ENCODE assay signal across 29 mouse cellular contexts in the genomic region with DNA sequence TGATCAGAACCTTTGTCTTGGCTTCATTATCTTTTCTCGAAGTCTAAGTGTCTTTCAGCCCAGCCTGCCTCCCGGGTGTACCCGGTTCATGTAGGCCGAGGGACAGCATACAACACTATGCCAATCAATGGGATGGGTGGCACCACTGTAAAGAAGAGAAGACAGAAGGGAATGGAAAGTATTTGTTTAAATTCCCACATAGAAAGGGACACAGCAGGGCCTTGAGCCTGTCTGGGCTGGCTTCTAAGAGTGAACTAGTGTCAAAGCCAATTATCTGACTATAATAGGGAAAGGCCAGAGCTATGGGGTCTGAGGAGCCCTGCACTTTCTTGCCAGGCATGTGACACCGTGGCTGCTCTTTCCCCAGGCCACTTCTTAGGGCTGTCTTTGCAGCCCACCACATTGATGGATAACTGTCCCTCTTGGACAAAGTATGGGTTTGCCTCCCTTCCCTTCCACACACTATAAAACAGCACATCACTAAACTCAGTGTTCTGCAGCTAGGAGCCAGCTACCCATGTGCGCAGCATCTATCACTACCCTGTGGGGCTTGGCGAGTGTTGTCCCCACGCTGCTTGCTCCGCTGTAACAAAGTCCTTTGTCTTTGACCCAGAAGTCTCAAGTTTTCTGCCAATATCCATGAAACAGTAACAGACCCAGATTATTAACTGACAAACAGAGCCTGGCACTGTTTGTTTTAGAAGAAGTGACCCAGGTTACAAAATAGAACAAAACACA. TPM values are rescaled to one million over a fixed set of nuclear protein-coding genes. Genes with fewer than 3 reads are reported as not detected.
A peak's percentile ranks its signal among the peaks of the same experiment; 100 is the strongest.
DNase-seq lines count a peak whose midpoint lies in the region; ATAC-seq and TF ChIP-seq lines count a peak whose summit lies in the region.
"Had no signal": no experiment of that assay in that cellular context is flagged by ENCODE, and none has a peak within 500 bp of the region (broad histone marks: within the 10 kb centered on the region; RNA-seq: fewer than 3 reads in every experiment).

No protein-coding gene starts in this region.

- peaks cover 41% of the 10 kb centered on the region for H3K4me1 ChIP-seq in liver, adult 2 months (ENCODE audit: control insufficient read depth, insufficient read depth, low read length)
- 0 out of 2 replicates have a peak, but pooled peaks cover under 1% of the 10 kb centered on the region for H3K4me1 ChIP-seq in liver, embryonic 12.5 days
- H3K4me1 ChIP-seq: embryonic facial prominence, embryonic 13.5 days; forebrain, embryonic 15.5 days; heart, embryonic 10.5 days; heart, embryonic 15.5 days; midbrain, embryonic 15.5 days had no signal

- no peaks in the 10 kb centered on the region for H3K36me3 ChIP-seq in liver, adult 2 months (ENCODE audit: control insufficient read depth, insufficient read depth, low read length)
- H3K36me3 ChIP-seq in liver, embryonic 12.5 days, result no peaks in the 10 kb centered on the region
- H3K36me3 ChIP-seq: embryonic facial prominence, embryonic 13.5 days; forebrain, embryonic 10.5 days; forebrain, embryonic 15.5 days; G1E; heart, embryonic 10.5 days; heart, embryonic 15.5 days; hindbrain, embryonic 13.5 days; limb, embryonic 13.5 days; midbrain, embryonic 15.5 days had no signal

- 41% methylated on average over 9 of the region's 9 CpGs for WGBS in liver, adult 2 months
- 80% methylated on average over 9 of the region's 9 CpGs for WGBS in liver, embryonic 12.5 days (ENCODE audit: insufficient replicate concordance)

- peak overlapping the region; percentile 94 for H3K27ac ChIP-seq in liver, adult 2 months (replicated peaks; ENCODE audit: insufficient read depth, low read depth, low read length)
- no peak overlapping the region for H3K27ac ChIP-seq in liver, embryonic 12.5 days
- H3K27ac ChIP-seq: embryonic facial prominence, embryonic 13.5 days; forebrain, embryonic 10.5 days; forebrain, embryonic 15.5 days; heart, embryonic 10.5 days; heart, embryonic 15.5 days; hindbrain, embryonic 13.5 days; layer of hippocampus, adult 2 months; limb, embryonic 13.5 days; liver, embryonic 14.5 days; midbrain, embryonic 15.5 days had no signal

- DNase-seq in heart, adult 11 months, result peak; percentile 78
- DNase-seq in heart, postnatal 25 days (ENCODE audit: low spot score), result no peak
- peak; percentile 99 for DNase-seq in liver, adult 2 months (ENCODE audit: extremely low read depth, low read depth, low spot score)
- DNase-seq in brain, adult 2 months (ENCODE audit: low read depth, low spot score), result peak; percentile 35
- peak; percentile 51 to 75 for DNase-seq in kidney, postnatal 25 days
- no peak for DNase-seq in right cerebral cortex, postnatal 25 days
- DNase-seq: adrenal gland, postnatal 14 days; cerebellum, adult 11-12 months; cerebellum, adult 9-11 months; embryo, embryonic 11 days; gastrocnemius, postnatal 10 days; heart, postnatal 36 days; lung, embryonic 14.5 days; lung, postnatal 14 days; thymus, postnatal 4 days had no signal

- no peak for ATAC-seq in liver, embryonic 12.5 days
- ATAC-seq: forebrain, embryonic 15.5 days; intestine, embryonic 16.5 days; midbrain, embryonic 15.5 days had no signal

- no peak for TF ChIP-seq POLR2A in liver, adult 2 months (IDR thresholded peaks at IDR 0.05; ENCODE audit: extremely low read depth, insufficient read depth, low read length)

- no peak for TF ChIP-seq CTCF in liver, adult 2 months (IDR thresholded peaks at IDR 0.05; ENCODE audit: low read depth, low read length)

- intact Hi-C loops in heart, postnatal 25 days (cut with DNase I), result no loop called here

- no peak overlapping the region for H3K4me2 ChIP-seq in liver, embryonic 12.5 days
- H3K4me2 ChIP-seq: embryonic facial prominence, embryonic 13.5 days; forebrain, embryonic 15.5 days; heart, embryonic 15.5 days; hindbrain, embryonic 13.5 days; limb, embryonic 13.5 days; lung, embryonic 14.5 days; midbrain, embryonic 15.5 days had no signal

- H3K9me3 ChIP-seq in liver, embryonic 12.5 days (replicated peaks), result no peaks in the 10 kb centered on the region
- H3K9me3 ChIP-seq: embryonic facial prominence, embryonic 13.5 days; forebrain, embryonic 10.5 days; forebrain, embryonic 15.5 days; G1E; heart, embryonic 10.5 days; heart, embryonic 15.5 days; hindbrain, embryonic 13.5 days; limb, embryonic 13.5 days; midbrain, embryonic 15.5 days had no signal

- peak overlapping the region; percentile 34 for H3K9ac ChIP-seq in liver, adult 2 months (ENCODE audit: low read depth, low read length)
- no peak overlapping the region for H3K9ac ChIP-seq in liver, embryonic 12.5 days
- H3K9ac ChIP-seq: embryonic facial prominence, embryonic 13.5 days; forebrain, embryonic 15.5 days; heart, embryonic 15.5 days; hindbrain, embryonic 13.5 days; limb, embryonic 13.5 days; liver, embryonic 14.5 days; lung, embryonic 14.5 days; midbrain, embryonic 15.5 days had no signal

- H3K27me3 ChIP-seq in liver, adult 2 months (ENCODE audit: control insufficient read depth, insufficient read depth, low read length), result no peaks in the 10 kb centered on the region
- H3K27me3 ChIP-seq in liver, embryonic 12.5 days (replicated peaks), result no peaks in the 10 kb centered on the region; the same call in 1 of the 2 replicates
- H3K27me3 ChIP-seq: embryonic facial prominence, embryonic 13.5 days; forebrain, embryonic 15.5 days; heart, embryonic 15.5 days; hindbrain, embryonic 13.5 days; limb, embryonic 13.5 days; midbrain, embryonic 15.5 days; Patski had no signal

- H3K79me2 ChIP-seq in liver, adult 2 months (ENCODE audit: control insufficient read depth, insufficient read depth, low read length), result no peaks in the 10 kb centered on the region

- no peak overlapping the region for H3K4me3 ChIP-seq in liver, adult 2 months (ENCODE audit: insufficient read depth, low read depth, low read length)
- no peak overlapping the region for H3K4me3 ChIP-seq in liver, embryonic 12.5 days
- H3K4me3 ChIP-seq: embryonic facial prominence, embryonic 13.5 days; forebrain, embryonic 10.5 days; forebrain, embryonic 15.5 days; heart, embryonic 10.5 days; heart, embryonic 15.5 days; hindbrain, embryonic 13.5 days; layer of hippocampus, adult 2 months; limb, embryonic 13.5 days; midbrain, embryonic 15.5 days had no signal

RNA-seq across cellular contexts. Expression of gene Ostc, which starts 24.8 kb away (rescaled TPM):
- total RNA-seq in heart, postnatal 25 days (2021), result 10 to 100 TPM; 51.5 to 55.2 TPM
- 130 and 135 TPM in 2 replicates for total RNA-seq in liver, adult 2 months (2014; rRNA removed)
- 42.9 and 49.5 TPM in 2 replicates for polyA plus RNA-seq in liver, adult 2 months (2012; rRNA removed)
- polyA plus RNA-seq in liver, embryonic 12.5 days (2016; fragmentation: Nextera tagmentation; extraction: Ambion mirVana), result 215 and 221 TPM in 2 replicates

RNA-seq across cellular contexts. Expression of gene Rpl34, which starts 45.8 kb away (rescaled TPM):
- 100 to 1,000 TPM; 365 to 388 TPM for total RNA-seq in heart, postnatal 25 days (2021)
- total RNA-seq in liver, adult 2 months (2014; rRNA removed), result 688 and 745 TPM in 2 replicates
- 420 and 499 TPM in 2 replicates for polyA plus RNA-seq in liver, adult 2 months (2012; rRNA removed)
- polyA plus RNA-seq in liver, embryonic 12.5 days (2016; fragmentation: Nextera tagmentation; extraction: Ambion mirVana), result 756 and 816 TPM in 2 replicates

Comparison
In these comparisons a context has a peak if more than half of its experiments do, and no peak if none do; other contexts are left out.
1. DNase-seq: peak in heart, adult 11 months (single experiment), liver, adult 2 months (single experiment), brain, adult 2 months (single experiment) and kidney, postnatal 25 days (2 of 2); none in heart, postnatal 25 days (single experiment) and right cerebral cortex, postnatal 25 days (single experiment).